Mouse (Mus musculus): ENCODE measurements around the gene Bdh1.

- TF ChIP-seq EP300 (IDR thresholded peaks at IDR 0.05; ENCODE audit: insufficient read depth, low read depth, low read length) (no peak), CTCF (IDR thresholded peaks at IDR 0.05) (no peak)
These were observed 68.9 kb downstream of the Bdh1 start for GRCm38 (mm10) chr16:31490967-31491366.
